Mouse (Mus musculus) cerebellum, adult 2 months (tissue): ENCODE results near the gene Prkcg. TPM values are rescaled to one million over a fixed set of nuclear protein-coding genes. Genes with fewer than 3 reads are reported as not detected.
"Not testable (repeated sequence)": the region's sequence is repeated elsewhere in the genome, so short reads cannot be mapped to it uniquely, and the experiment has no call there.

Experiments used
- DNase-seq, 2 experiments: peaks; one replicate each; pipeline ENCODE4 v3.0.0; 2021
- H3K27ac ChIP-seq: fragments of 200-500 bp; 2 replicates; pipeline ENCODE4 v1.5.1; 2012; ENCODE audit warnings: low read length, control low read depth, inconsistent platforms; ENCODE audit not compliant: insufficient read depth
- H3K27me3 ChIP-seq: fragments of 200-500 bp; 2 replicates; pipeline ENCODE4 v1.6.1; 2012; ENCODE audit warnings: inconsistent platforms, mild to moderate bottlenecking, low read length, moderate library complexity; ENCODE audit not compliant: control insufficient read depth, insufficient read depth
- H3K4me1 ChIP-seq: fragments of 200-500 bp; 2 replicates; pipeline ENCODE4 v1.6.1; 2011; ENCODE audit warnings: low read length; ENCODE audit not compliant: control insufficient read depth, insufficient read depth
- H3K4me3 ChIP-seq: fragments of 200-500 bp; replicated peaks from 2 replicates; pipeline ENCODE3; 2011; ENCODE audit warnings: mild to moderate bottlenecking, low read depth, low read length, control low read depth; ENCODE audit not compliant: insufficient read depth
- CTCF ChIP-seq: fragments of 200-500 bp; IDR thresholded peaks from 2 replicates; pipeline ENCODE4 v1.5.1; 2011; ENCODE audit warnings: low read depth, mild to moderate bottlenecking, control low read depth, low read length, moderate library complexity, borderline replicate concordance; ENCODE audit not compliant: insufficient read depth
- POLR2A ChIP-seq: fragments of 200-500 bp; IDR thresholded peaks from 2 replicates; pipeline ENCODE4 v1.6.1; 2011; ENCODE audit warnings: low read length, control low read depth, borderline replicate concordance; ENCODE audit not compliant: insufficient read depth
- WGBS: fragments of 180-500 bp; shearing (Covaris S2); methylation state at CpG from one replicate; pipeline ENCODE4 v1.1.7; 2018; 5-methylcytosine and 5-hydroxymethylcytosine counted together
- polyA plus RNA-seq: library from polyadenylated mRNA; depleted of rRNA; stranded (reverse); fragments of >200 nt; gene quantifications from 2 replicates; pipeline ENCODE4 v1.2.3, GENCODE M21; 2012

Gene Prkcg
- polyA plus RNA-seq, 1 experiment = 152 TPM

- no peak overlapping the region for H3K27ac ChIP-seq
- H3K27me3 ChIP-seq = no peaks in the 10 kb centered on the region
- TF ChIP-seq CTCF = no peak
- TF ChIP-seq POLR2A = no peak
- no peaks in the 10 kb centered on the region for H3K4me1 ChIP-seq
- no peak for DNase-seq
- 79% methylated on average over 8 of the region's 8 CpGs for WGBS
- no peak overlapping the region for H3K4me3 ChIP-seq
Observed at GRCm38 (mm10) chr7:3267888-3268287, 21.1 kb upstream of the Prkcg start.

- no peak overlapping the region for H3K4me3 ChIP-seq
- H3K27me3 ChIP-seq = no peaks in the 10 kb centered on the region
- H3K4me1 ChIP-seq = no peaks in the 10 kb centered on the region
- DNase-seq = no peak
- WGBS = 21% methylated on average over 3 of the region's 3 CpGs
- TF ChIP-seq POLR2A = no peak
- TF ChIP-seq CTCF = no peak
- no peak overlapping the region for H3K27ac ChIP-seq
Observed at GRCm38 (mm10) chr7:3268291-3268690, 20.7 kb upstream of the Prkcg start.

- H3K4me3 ChIP-seq = no peak overlapping the region
- H3K27ac ChIP-seq = no peak overlapping the region
- TF ChIP-seq POLR2A = no peak
- no peak for TF ChIP-seq CTCF
- no peaks in the 10 kb centered on the region for H3K4me1 ChIP-seq
- DNase-seq = no peak
- no peaks in the 10 kb centered on the region for H3K27me3 ChIP-seq
- WGBS = 90% methylated on average over 9 of the region's 9 CpGs
Observed at GRCm38 (mm10) chr7:3272206-3272605, 16.8 kb upstream of the Prkcg start.

GRCm38 (mm10) chr7:3275455-3276170 lies 13.4 kb upstream of the Prkcg start:
- 58% methylated on average over 6 of the region's 6 CpGs for WGBS
- TF ChIP-seq POLR2A (no peak), CTCF (no peak)
- Histone ChIP-seq H3K27me3 (no peaks in the 10 kb centered on the region), H3K4me3 (no peak overlapping the region), H3K4me1 (no peaks in the 10 kb centered on the region), H3K27ac (no peak overlapping the region)
- DNase-seq = no peak

- not testable (repeated sequence) for H3K27ac ChIP-seq, H3K27me3 ChIP-seq, H3K4me3 ChIP-seq, H3K4me1 ChIP-seq, DNase-seq
- 69% methylated on average over 4 of the region's 4 CpGs for WGBS
Observed at GRCm38 (mm10) chr7:3276781-3277180, 12.2 kb upstream of the Prkcg start.

GRCm38 (mm10) chr7:3280080-3280653 lies 8.8 kb upstream of the Prkcg start:
- no peak overlapping the region for H3K4me3 ChIP-seq
- DNase-seq = no peak
- no peak overlapping the region for H3K27ac ChIP-seq
- H3K4me1 ChIP-seq = no peaks in the 10 kb centered on the region
- WGBS = 68% methylated on average over 5 of the region's 5 CpGs
- H3K27me3 ChIP-seq = no peaks in the 10 kb centered on the region
- TF ChIP-seq POLR2A = no peak
- TF ChIP-seq CTCF = no peak

GRCm38 (mm10) chr7:3280654-3281153 lies 8.3 kb upstream of the Prkcg start:
- H3K4me3 ChIP-seq = no peak overlapping the region
- TF ChIP-seq POLR2A (no peak), CTCF (no peak)
- no peak for DNase-seq
- no peaks in the 10 kb centered on the region for H3K4me1 ChIP-seq
- no peak overlapping the region for H3K27ac ChIP-seq
- no peaks in the 10 kb centered on the region for H3K27me3 ChIP-seq
- 13% methylated on average over 8 of the region's 8 CpGs for WGBS

GRCm38 (mm10) chr7:3281741-3282140 lies 7.2 kb upstream of the Prkcg start:
- DNase-seq = no peak
- Histone ChIP-seq H3K27me3 (no peaks in the 10 kb centered on the region), H3K4me1 (no peaks in the 10 kb centered on the region), H3K4me3 (no peak overlapping the region), H3K27ac (no peak overlapping the region)
- WGBS = 86% methylated on average over 6 of the region's 6 CpGs
- no peak for TF ChIP-seq CTCF
- TF ChIP-seq POLR2A = no peak
